Mouse (Mus musculus) adrenal gland, adult 10 weeks (tissue): ENCODE results near the gene Zfp580. TPM values are rescaled to one million over a fixed set of nuclear protein-coding genes. Genes with fewer than 3 reads are reported as not detected.

Experiments
- polyA plus RNA-seq: library from polyadenylated mRNA; stranded (reverse); fragments of 350-450 nt; fragmentation: Illumina TruSeq; extraction: RNeasy Lipid Tissue Mini Kit (QIAGEN cat#74804); gene quantifications from one replicate; pipeline ENCODE4 v1.2.3, GENCODE M21; 2014; ENCODE audit warnings: low read depth, low replicate concordance

The Zfp580 gene
- 0.58 TPM for polyA plus RNA-seq

DNA sequence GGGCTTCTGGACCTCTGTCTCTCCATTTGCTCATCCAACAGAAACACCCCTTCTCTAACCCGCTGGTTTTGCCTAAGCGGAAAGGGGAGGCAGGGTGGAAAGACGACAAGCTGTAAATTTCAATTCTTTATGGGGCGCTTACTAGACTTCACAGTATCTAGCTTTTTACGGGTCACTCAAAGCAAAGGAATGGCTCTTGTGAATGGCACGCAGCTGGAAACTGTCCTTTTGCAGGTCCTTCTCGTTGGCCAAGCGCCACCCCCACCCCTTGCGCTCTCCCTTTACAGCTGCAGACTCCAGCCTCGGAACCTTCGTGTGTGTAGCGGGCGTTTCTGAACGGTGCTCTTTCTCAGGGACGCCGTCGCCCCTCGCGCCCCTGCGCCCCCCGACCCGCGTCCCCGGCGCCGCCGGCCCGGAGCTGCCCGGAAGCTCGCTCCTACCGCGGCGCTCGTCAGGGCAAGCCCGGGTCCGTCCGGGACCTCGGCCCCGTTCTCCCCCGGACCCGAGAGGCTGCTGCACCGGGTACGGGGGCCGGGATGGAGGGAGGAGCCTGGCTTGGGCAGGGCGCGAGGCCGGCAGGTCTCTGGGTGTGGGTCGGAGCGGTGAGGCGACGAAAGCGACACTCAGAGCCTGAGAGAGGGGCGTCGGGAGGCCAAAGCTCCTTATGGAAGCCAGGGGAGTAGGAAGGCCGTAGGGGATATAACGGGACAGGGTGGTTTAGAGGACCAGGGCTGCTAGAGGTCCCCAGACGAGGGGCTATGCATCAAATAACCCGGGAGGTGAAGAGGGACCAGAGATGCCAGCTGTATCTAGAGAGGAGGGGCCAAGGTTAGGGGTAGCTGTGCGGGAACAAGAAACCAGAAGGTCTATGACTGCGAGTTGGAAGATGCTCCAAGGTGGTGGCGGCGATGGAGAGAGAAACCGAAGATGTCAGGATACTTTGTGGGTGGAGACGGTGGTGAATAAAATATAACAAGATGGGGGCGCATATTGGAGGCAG is at the start of gene Zfp580:
TSS of gene Zfp580 (plus strand) at position 346 of the 1,000 bp plus-strand sequence.

DNA sequence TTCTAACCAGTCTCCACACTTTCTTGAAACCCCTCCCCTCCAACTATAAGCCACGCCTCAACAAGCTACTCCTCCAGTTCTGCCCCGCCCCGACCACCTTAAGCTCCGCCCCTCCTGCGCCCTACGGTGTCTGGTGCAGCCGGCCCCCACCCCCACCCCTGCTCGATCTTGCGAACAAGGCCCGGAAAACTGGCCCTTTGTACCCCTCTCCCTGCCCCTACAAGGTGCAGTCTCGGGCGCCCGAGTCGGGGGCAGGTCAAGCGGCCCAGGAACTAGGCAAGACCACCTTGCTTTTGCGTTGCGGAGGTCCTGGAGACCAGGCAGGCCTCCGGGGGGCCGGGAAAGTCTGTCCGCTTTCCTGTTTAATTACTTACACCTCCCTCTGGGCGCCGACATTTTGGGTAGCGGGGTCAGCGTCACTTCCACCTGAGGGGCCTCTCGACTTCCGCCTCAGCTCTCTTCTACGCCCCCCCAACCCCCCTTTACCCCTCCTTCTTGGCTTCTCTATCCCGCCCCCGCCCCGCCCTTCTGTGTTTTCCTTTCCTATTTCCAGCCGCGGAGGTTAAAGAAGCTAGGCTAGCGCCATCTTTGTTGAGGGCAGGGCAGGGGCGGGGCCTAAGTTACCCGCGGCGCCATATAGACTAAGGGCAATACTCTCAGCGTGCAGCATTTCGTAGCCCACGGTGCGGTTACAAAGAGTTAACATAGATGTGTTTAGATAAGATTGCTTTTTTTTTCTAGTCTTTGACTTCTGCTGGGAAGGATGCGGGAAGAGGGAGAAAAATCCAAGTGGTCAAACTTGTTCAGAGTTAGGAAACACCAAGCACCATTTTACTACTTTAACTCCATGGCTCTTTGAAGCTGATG is 36.9 kb upstream of the Zfp580 start, which contains the start of the genes Zfp524 and Fiz1:
TSS of gene Zfp524 (plus strand) at position 165 of the 867 bp plus-strand sequence.
TSS of gene Fiz1 (minus strand) at position 447 of the 867 bp plus-strand sequence.

DNA sequence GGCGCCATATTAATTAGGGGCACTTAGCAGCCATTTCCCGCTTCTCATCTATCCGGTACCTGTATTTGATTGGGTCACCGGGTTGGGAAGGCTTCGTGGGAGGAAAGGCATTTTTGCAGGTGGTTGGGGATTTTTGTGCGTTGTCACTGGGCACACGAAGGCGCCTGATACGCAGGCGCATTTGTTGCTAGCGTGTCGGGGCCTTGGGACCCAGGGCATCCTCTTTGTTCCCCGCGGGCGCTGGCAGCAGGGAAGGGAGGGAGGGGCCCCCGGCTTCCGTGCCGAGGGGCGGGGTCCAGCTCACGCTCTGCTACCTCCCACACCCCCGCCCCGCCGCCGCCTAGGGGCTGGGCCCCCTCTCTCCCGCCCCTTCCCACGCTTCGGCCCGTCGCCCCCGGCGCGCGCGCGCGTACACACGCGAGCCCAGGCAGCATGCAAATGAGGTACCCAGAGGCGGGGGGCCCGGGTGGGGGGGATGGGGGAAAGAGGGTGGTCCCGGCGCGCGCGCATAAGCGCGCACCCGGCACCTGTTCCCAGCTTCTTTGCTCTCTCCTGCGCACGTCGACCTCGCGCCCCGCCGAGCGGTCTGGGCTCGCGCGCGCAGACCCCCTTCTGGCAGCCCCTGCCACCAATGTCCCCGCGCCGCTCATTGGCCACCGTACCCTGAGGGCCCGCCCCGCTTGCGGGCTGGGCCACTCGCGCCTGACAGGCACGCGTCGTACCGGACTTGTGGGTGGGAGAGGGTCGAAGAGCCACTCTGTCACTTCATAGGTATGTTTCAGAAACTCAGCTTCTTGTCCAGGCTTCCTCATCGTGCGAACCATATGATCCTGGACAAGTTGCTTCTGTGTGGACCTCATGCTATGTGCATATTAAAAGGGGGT is 36.0 kb upstream of the Zfp580 start, which contains the start of gene Gm44973:
TSS of gene Gm44973 (plus strand) at position 379 of the 884 bp plus-strand sequence.

DNA sequence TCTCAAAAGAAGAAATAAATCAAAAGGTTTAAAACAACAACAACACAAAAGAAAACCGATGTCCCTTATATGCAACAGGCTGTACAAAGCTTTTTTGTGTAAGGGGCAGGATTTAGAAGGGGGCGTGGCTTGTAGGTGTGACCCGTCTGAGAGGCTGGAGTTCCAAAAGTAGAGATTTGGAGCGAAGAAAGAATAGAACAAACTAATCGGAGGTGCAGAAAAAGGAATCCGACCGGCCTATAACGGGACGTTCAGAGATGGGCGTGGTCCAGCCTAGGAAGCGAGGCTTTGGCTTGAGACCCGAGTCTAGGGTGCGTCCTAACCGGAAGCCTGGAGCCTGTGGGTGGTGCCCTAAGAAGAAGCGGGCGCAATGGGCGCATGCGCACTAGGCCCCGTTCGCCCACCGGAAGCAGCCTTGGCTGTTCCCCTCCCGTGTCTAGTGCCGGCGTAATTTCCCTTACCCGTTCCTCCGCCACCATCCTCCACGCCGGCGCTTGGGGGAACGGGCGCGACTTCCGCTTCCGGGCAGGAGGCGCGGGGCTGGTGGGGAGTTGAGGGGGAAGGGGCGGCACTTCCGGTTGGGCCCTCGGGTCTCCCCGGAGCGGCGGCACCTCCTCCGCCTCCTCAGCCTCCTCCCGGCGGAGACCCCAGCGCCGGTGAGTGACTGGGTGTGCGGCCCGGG is 31.2 kb upstream of the Zfp580 start, which contains the start of the genes Zfp865 and Ccdc106:
TSS of gene Zfp865 (plus strand) at position 377 of the 682 bp plus-strand sequence.
TSS of gene Ccdc106 (plus strand) at position 554 of the 682 bp plus-strand sequence.

DNA sequence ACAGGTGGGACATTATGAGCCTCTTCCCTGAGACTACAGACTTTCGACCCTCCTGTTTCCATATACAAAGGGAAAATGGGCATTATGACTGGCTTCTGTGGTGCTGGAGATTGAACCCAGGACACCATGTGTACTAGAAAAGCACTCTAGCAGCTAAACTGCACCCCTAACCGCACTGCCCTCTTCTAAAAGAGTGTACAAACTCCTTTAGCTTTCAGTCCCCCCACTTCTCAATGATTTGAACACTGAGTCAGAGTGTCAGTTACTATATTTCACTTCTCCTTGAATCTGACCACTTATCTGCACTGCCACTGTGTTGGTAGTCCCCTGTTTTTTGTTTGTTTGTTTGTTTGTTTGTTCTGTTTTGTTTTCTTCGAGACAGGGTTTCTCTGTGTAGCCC is 17.5 kb upstream of the Zfp580 start, which contains the start of gene 4632433K11Rik:
TSS of gene 4632433K11Rik (plus strand) at position 301 of the 400 bp plus-strand sequence.

DNA sequence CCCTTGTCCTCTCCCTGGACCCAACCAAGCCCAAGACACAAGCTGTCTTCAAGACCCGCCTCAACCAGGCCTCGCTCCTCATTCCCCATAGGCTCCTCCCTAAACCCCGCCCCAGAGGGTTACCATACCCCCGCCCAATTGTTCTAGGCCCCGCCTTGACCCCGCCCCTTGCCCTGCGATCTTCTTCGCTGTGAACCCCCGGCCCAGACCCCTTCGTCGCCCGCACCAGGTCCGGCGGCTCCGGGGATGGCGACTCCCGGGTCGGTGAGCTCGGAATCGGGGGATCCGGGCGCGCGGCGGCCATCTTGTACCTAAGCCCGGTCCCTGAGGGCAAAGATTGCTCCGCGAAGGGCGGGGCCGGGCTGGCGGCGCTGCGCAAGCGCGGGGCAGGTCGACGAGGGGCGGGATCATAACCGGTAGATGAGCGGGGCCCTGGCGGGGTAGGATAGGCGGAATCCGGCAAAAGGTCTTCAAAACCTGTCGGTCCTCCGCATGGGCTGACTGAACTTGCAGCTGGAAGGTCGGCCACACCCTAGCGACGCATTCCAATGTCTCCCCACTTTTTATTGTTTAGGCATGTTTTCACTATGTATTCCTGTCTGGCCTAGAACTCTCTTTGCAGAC is 13.1 kb upstream of the Zfp580 start, which contains the start of gene Zfp784:
TSS of gene Zfp784 (minus strand) at position 338 of the 624 bp plus-strand sequence.

DNA sequence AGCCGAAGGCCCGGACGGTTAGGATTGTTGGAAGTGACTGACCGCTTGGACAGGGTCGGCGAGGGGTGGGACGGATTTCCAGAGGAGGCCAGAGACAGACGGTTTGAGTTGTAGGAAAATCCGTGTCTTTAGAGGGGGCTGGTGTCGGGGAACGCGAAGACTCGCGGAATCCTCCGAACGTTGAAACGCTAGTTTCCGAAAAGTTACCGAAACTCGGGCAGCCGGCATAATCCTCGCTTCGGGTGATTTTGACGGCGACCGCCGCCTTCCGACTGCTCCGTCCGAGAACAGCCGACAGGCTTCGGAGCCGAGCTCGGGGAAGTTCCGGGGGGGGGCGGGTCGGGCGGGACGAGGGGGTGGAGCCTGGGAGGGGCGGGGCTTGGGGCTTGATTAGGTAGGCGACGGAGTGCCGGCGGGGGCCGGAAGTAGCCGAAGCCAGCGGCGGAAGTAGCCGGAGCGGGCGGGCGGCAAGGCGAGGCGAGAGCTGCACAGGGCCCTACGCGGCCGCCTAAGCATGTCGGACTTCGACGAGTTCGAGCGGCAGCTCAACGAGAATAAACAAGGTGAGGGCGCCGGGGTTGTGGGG is 10.5 kb downstream of the Zfp580 start, which contains the start of gene U2af2:
TSS of gene U2af2 (plus strand) at position 370 of the 586 bp plus-strand sequence.

DNA sequence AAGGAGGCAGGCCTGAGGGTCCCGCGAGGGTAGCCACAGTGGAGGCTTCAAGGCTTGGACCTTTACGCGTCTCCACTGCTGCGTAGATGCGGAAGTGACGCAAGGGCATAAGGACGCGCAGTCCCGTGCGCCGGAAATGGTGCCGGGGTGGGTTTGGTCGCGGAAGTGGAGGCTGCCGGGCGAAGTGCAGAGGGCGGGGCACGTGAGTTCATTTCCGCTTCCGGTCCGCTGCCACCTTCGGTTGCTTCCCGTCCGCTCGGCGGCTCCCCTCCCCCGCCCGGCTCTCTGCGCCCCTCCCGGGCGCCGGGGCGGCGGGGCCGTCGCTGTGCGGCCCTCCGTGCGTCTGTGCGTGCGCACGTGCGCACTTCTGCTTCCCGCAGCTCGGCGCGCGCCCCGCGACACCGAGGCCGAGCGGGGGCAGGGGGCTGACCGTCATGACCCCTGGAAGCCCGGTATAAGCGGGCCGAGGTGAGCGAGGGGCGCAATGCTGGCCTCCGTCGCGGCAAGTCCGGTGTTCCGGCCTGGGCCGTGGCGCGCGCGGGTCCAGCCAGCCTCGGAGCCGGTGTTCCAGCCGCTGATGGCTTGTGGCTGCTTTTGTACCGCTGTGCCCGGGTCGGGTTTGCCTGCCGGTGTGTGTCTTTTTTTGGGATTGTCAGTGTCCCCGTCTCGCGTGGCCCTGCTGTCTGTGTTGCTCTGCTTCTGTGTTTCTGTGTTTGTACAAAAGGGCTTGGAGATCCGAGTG is 28.8 kb downstream of the Zfp580 start, which contains the start of gene Epn1:
TSS of gene Epn1 (plus strand) at position 226 of the 742 bp plus-strand sequence.

Other genes with a start within 250 kb of the Zfp580 start
- 4.3 TPM for gene Ube2s, start 238.9 kb upstream of the Zfp580 start, polyA plus RNA-seq
- gene Shisa7, start 206.8 kb upstream of the Zfp580 start, polyA plus RNA-seq, result 1.0 TPM
- gene Isoc2b, start 181.3 kb upstream of the Zfp580 start, polyA plus RNA-seq, result 3.3 TPM
- 2.7 TPM for gene Isoc2a, start 174.4 kb upstream of the Zfp580 start, polyA plus RNA-seq
- not detected for gene Gm36210, start 145.0 kb upstream of the Zfp580 start, polyA plus RNA-seq
- gene Zfp628, start 136.3 kb upstream of the Zfp580 start, polyA plus RNA-seq, result not detected
- 1.2 TPM for gene Nat14, start 129.5 kb upstream of the Zfp580 start, polyA plus RNA-seq
- not detected for gene Ssc5d, start 125.8 kb upstream of the Zfp580 start, polyA plus RNA-seq
- not detected for gene Sbk2, start 87.1 kb upstream of the Zfp580 start, polyA plus RNA-seq
- gene Sbk3, start 80.4 kb upstream of the Zfp580 start, polyA plus RNA-seq, result not detected
- 7.5 TPM for gene Zfp579, start 55.4 kb upstream of the Zfp580 start, polyA plus RNA-seq
- not detected for gene Zfp524, start 37.1 kb upstream of the Zfp580 start, polyA plus RNA-seq
- 12.4 TPM for gene Fiz1, start 36.8 kb upstream of the Zfp580 start, polyA plus RNA-seq
- not detected for gene Gm44973, start 36.0 kb upstream of the Zfp580 start, polyA plus RNA-seq
- gene Zfp865, start 31.2 kb upstream of the Zfp580 start, polyA plus RNA-seq, result 4.8 TPM
- not detected for gene Ccdc106, start 31.0 kb upstream of the Zfp580 start, polyA plus RNA-seq
- 4.7 TPM for gene 4632433K11Rik, start 17.4 kb upstream of the Zfp580 start, polyA plus RNA-seq
- 3.0 TPM for gene Zfp784, start 13.1 kb upstream of the Zfp580 start, polyA plus RNA-seq
- 12.6 TPM for gene U2af2, start 10.6 kb downstream of the Zfp580 start, polyA plus RNA-seq
- 2.2 TPM for gene Epn1, start 28.7 kb downstream of the Zfp580 start, polyA plus RNA-seq
- gene Rfpl4, start 65.4 kb downstream of the Zfp580 start, polyA plus RNA-seq, result not detected
- 1.5 TPM for gene Rasl2-9, start 74.4 kb downstream of the Zfp580 start, polyA plus RNA-seq
- not detected for gene Vmn1r55, start 98.1 kb downstream of the Zfp580 start, polyA plus RNA-seq
- not detected for gene Vmn1r56, start 145.2 kb downstream of the Zfp580 start, polyA plus RNA-seq
- gene Vmn1r57, start 167.0 kb downstream of the Zfp580 start, polyA plus RNA-seq, result not detected